Mouse (Mus musculus): Measurements from ENCODE around the gene Zmiz1. TPM values are rescaled to one million over a fixed set of nuclear protein-coding genes. Genes with fewer than 3 reads are reported as not detected.

The Zmiz1 gene
- polyA plus RNA-seq, 1 experiment from 2014 or later = 21.2 TPM

- ATAC-seq = no peak
- H3K9me3 ChIP-seq (ENCODE audit: control insufficient read depth, low read length) = no peaks in the 10 kb centered on the region
- H3K4me3 ChIP-seq (ENCODE audit: low read length) = no peak overlapping the region
- H3K36me3 ChIP-seq (ENCODE audit: control insufficient read depth, insufficient read depth, low read length) = 0 out of 2 replicates have a peak, but pooled peaks cover 2% of the 10 kb centered on the region
- 82% methylated on average over 4 of the region's 4 CpGs for WGBS
- no peak overlapping the region for H3K4me2 ChIP-seq (ENCODE audit: low read depth, low read length)
- peaks cover 41% of the 10 kb centered on the region for H3K4me1 ChIP-seq (ENCODE audit: control insufficient read depth, insufficient read depth, low read length)
- no peak overlapping the region for H3K9ac ChIP-seq (ENCODE audit: low read depth, low read length)
- H3K27ac ChIP-seq (ENCODE audit: low read length) = no peak overlapping the region
- H3K27me3 ChIP-seq (replicated peaks; ENCODE audit: control insufficient read depth, insufficient read depth, low read length) = no peaks in the 10 kb centered on the region
These were observed 71.4 kb downstream of the Zmiz1 start for GRCm38 (mm10) chr14:25530342-25530741.

GRCm38 (mm10) chr14:25530815-25531214 is 71.8 kb downstream of the Zmiz1 start:
- Histone ChIP-seq H3K9ac (ENCODE audit: low read depth, low read length) (no peak overlapping the region; the same call in 1 of the 2 replicates), H3K36me3 (ENCODE audit: control insufficient read depth, insufficient read depth, low read length) (0 out of 2 replicates have a peak, but pooled peaks cover 2% of the 10 kb centered on the region), H3K4me1 (ENCODE audit: control insufficient read depth, insufficient read depth, low read length) (peaks cover 36% of the 10 kb centered on the region), H3K4me2 (ENCODE audit: low read depth, low read length) (no peak overlapping the region), H3K27me3 (replicated peaks; ENCODE audit: control insufficient read depth, insufficient read depth, low read length) (no peaks in the 10 kb centered on the region), H3K27ac (ENCODE audit: low read length) (no peak overlapping the region), H3K4me3 (ENCODE audit: low read length) (no peak overlapping the region), H3K9me3 (ENCODE audit: control insufficient read depth, low read length) (no peaks in the 10 kb centered on the region)
- ATAC-seq = no peak
- 83% methylated on average over 5 of the region's 5 CpGs for WGBS

DNA sequence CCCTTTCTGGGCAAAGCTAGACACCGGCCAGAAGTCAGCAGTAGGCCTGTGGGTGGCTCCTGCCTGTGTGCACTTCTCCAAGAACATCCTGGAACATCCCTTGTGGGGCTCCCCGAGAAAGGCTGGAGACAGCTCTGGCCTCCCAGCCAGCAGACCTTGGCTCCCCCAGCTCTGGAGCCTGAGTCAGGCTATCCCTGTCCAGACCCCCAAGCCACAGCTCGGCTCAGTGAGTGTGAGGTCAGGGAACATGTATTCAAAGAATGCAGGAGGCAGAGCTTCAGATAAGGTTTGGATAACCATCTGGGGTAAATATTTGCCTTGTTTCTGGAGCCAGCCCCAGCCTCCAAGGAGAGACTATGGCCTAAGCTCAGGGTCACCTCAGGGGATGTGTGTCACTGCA is 74.0 kb downstream of the Zmiz1 start:
- Histone ChIP-seq H3K27me3 (replicated peaks; ENCODE audit: control insufficient read depth, insufficient read depth, low read length) (no peaks in the 10 kb centered on the region), H3K4me2 (ENCODE audit: low read depth, low read length) (no peak overlapping the region), H3K9ac (ENCODE audit: low read depth, low read length) (no peak overlapping the region), H3K36me3 (ENCODE audit: control insufficient read depth, insufficient read depth, low read length) (peaks cover 4% of the 10 kb centered on the region; the same call in 1 of the 2 replicates), H3K4me3 (ENCODE audit: low read length) (no peak overlapping the region), H3K27ac (ENCODE audit: low read length) (peak overlapping the region; percentile 57; the same call in 1 of the 2 replicates), H3K9me3 (ENCODE audit: control insufficient read depth, low read length) (no peaks in the 10 kb centered on the region), H3K4me1 (ENCODE audit: control insufficient read depth, insufficient read depth, low read length) (peaks cover 37% of the 10 kb centered on the region)
- 22% methylated on average over 3 of the region's 3 CpGs for WGBS
- ATAC-seq = peak; percentile 51

- 61% methylated on average over 9 of the region's 9 CpGs for WGBS
- ATAC-seq = no peak
These were observed 74.8 kb downstream of the Zmiz1 start for GRCm38 (mm10) chr14:25533631-25534395.

DNA sequence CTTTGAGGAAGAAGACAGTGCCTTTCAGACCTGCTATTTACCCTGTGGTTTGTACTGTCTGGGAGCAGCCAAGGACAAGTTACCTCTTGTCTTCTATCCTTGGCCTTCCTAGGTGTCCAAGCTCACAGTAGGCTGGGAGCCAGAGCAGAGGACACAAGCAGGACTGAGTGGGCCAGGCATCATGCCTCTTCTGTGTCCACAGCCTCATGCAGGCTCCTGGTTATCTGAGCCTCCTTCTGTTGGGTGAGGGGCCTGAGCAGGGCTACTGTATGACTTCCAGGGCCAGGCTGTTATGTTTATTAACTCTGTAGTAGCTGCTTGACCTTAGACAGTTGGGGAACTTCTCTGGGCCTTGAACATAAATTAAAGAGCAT is 75.4 kb downstream of the Zmiz1 start:
- no peak for ATAC-seq
- peak overlapping the region; percentile 18; the same call in 1 of the 2 replicates for H3K9ac ChIP-seq (ENCODE audit: low read depth, low read length)
- H3K27me3 ChIP-seq (replicated peaks; ENCODE audit: control insufficient read depth, insufficient read depth, low read length) = no peaks in the 10 kb centered on the region
- H3K9me3 ChIP-seq (ENCODE audit: control insufficient read depth, low read length) = no peaks in the 10 kb centered on the region
- peaks cover 37% of the 10 kb centered on the region for H3K4me1 ChIP-seq (ENCODE audit: control insufficient read depth, insufficient read depth, low read length)
- no peak overlapping the region for H3K4me2 ChIP-seq (ENCODE audit: low read depth, low read length)
- peaks cover 4% of the 10 kb centered on the region; the same call in 1 of the 2 replicates for H3K36me3 ChIP-seq (ENCODE audit: control insufficient read depth, insufficient read depth, low read length)
- peak overlapping the region; percentile 46; the same call in 1 of the 2 replicates for H3K27ac ChIP-seq (ENCODE audit: low read length)
- no peak overlapping the region for H3K4me3 ChIP-seq (ENCODE audit: low read length)

More at GRCm38 (mm10) chr14:25533631-25534395, 74.8 kb downstream of the Zmiz1 start:
- H3K36me3 ChIP-seq (ENCODE audit: control insufficient read depth, insufficient read depth, low read length) = peaks cover 4% of the 10 kb centered on the region; the same call in 1 of the 2 replicates
- H3K4me1 ChIP-seq (ENCODE audit: control insufficient read depth, insufficient read depth, low read length) = peaks cover 37% of the 10 kb centered on the region
- no peaks in the 10 kb centered on the region for H3K27me3 ChIP-seq (replicated peaks; ENCODE audit: control insufficient read depth, insufficient read depth, low read length)
- no peak overlapping the region for H3K4me2 ChIP-seq (ENCODE audit: low read depth, low read length)
- peak overlapping the region; percentile 57; the same call in 1 of the 2 replicates for H3K27ac ChIP-seq (ENCODE audit: low read length)
- H3K9ac ChIP-seq (ENCODE audit: low read depth, low read length) = peak overlapping the region; percentile 18; the same call in 1 of the 2 replicates
- no peaks in the 10 kb centered on the region for H3K9me3 ChIP-seq (ENCODE audit: control insufficient read depth, low read length)
- no peak overlapping the region for H3K4me3 ChIP-seq (ENCODE audit: low read length)

- Histone ChIP-seq H3K27me3 (replicated peaks; ENCODE audit: control insufficient read depth, insufficient read depth, low read length) (no peaks in the 10 kb centered on the region), H3K4me2 (ENCODE audit: low read depth, low read length) (no peak overlapping the region), H3K4me1 (ENCODE audit: control insufficient read depth, insufficient read depth, low read length) (peaks cover 41% of the 10 kb centered on the region), H3K9ac (ENCODE audit: low read depth, low read length) (no peak overlapping the region), H3K27ac (ENCODE audit: low read length) (0 out of 2 replicates have a peak overlapping the region, but pooled peaks have one; percentile 46), H3K36me3 (ENCODE audit: control insufficient read depth, insufficient read depth, low read length) (peaks cover 4% of the 10 kb centered on the region; the same call in 1 of the 2 replicates), H3K9me3 (ENCODE audit: control insufficient read depth, low read length) (no peaks in the 10 kb centered on the region), H3K4me3 (ENCODE audit: low read length) (no peak overlapping the region)
- no peak for ATAC-seq
- 52% methylated on average over 11 of the region's 11 CpGs for WGBS
These were observed 76.1 kb downstream of the Zmiz1 start for GRCm38 (mm10) chr14:25534918-25535582.

DNA sequence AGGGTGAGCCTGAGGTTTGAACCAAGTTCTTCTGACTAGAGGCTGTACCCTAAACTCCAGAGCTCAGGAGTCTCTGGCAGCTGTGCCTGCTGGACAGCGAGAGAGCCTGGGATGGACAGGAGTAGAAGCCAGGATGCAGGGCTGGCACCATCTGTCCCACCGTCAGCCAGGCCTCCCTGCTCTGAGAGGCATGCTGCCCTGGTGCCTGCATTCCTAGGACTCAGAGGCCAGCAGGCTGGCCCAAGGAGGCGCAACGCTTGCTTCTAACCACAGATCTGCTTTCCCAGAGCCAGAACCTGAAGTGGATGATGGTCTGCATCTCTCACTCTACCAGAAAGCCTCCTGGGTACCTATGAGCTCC is 76.6 kb downstream of the Zmiz1 start:
- H3K4me2 ChIP-seq (ENCODE audit: low read depth, low read length) = no peak overlapping the region
- H3K27me3 ChIP-seq (replicated peaks; ENCODE audit: control insufficient read depth, insufficient read depth, low read length) = no peaks in the 10 kb centered on the region
- 84% methylated on average over 4 of the region's 4 CpGs for WGBS
- no peaks in the 10 kb centered on the region for H3K9me3 ChIP-seq (ENCODE audit: control insufficient read depth, low read length)
- H3K4me1 ChIP-seq (ENCODE audit: control insufficient read depth, insufficient read depth, low read length) = peaks cover 43% of the 10 kb centered on the region
- no peak overlapping the region for H3K9ac ChIP-seq (ENCODE audit: low read depth, low read length)
- no peak overlapping the region for H3K27ac ChIP-seq (ENCODE audit: low read length)
- ATAC-seq = no peak
- no peak overlapping the region for H3K4me3 ChIP-seq (ENCODE audit: low read length)
- peaks cover 4% of the 10 kb centered on the region; the same call in 1 of the 2 replicates for H3K36me3 ChIP-seq (ENCODE audit: control insufficient read depth, insufficient read depth, low read length)

DNA sequence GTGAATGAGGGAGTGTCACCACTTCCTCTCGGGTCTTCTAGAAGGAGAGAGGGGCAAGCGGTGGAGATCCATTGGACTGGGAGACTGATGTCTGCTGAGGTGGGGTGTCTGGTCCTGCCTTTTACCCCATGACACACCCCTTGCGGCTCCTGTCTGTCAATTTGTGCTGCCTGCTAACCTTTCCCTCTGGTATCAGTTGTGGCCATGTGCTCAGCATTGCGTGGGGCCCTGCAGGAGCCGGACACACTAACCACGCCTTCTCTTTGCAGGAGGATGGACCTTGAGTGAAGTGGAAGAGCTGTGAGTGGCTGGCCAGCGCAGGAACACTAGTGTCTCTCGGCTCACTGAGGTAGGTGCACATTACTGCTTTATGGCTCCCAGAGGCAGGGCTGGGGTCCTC is 77.5 kb downstream of the Zmiz1 start:
- Histone ChIP-seq H3K27ac (ENCODE audit: low read length) (no peak overlapping the region), H3K4me2 (ENCODE audit: low read depth, low read length) (no peak overlapping the region), H3K36me3 (ENCODE audit: control insufficient read depth, insufficient read depth, low read length) (peaks cover 4% of the 10 kb centered on the region; the same call in 1 of the 2 replicates), H3K4me3 (ENCODE audit: low read length) (no peak overlapping the region), H3K9me3 (ENCODE audit: control insufficient read depth, low read length) (no peaks in the 10 kb centered on the region), H3K27me3 (replicated peaks; ENCODE audit: control insufficient read depth, insufficient read depth, low read length) (no peaks in the 10 kb centered on the region), H3K4me1 (ENCODE audit: control insufficient read depth, insufficient read depth, low read length) (peaks cover 43% of the 10 kb centered on the region), H3K9ac (ENCODE audit: low read depth, low read length) (no peak overlapping the region)
- 71% methylated on average over 8 of the region's 8 CpGs for WGBS
- ATAC-seq = 0 out of 2 replicates have a peak, but pooled peaks have one; percentile 15

- no peak for ATAC-seq
- no peak overlapping the region for H3K27ac ChIP-seq (ENCODE audit: low read length)
- H3K27me3 ChIP-seq (replicated peaks; ENCODE audit: control insufficient read depth, insufficient read depth, low read length) = no peaks in the 10 kb centered on the region
- 97% methylated on average over 1 of the region's 1 CpGs for WGBS
- no peaks in the 10 kb centered on the region for H3K9me3 ChIP-seq (ENCODE audit: control insufficient read depth, low read length)
- peaks cover 7% of the 10 kb centered on the region; the same call in 1 of the 2 replicates for H3K36me3 ChIP-seq (ENCODE audit: control insufficient read depth, insufficient read depth, low read length)
- H3K4me1 ChIP-seq (ENCODE audit: control insufficient read depth, insufficient read depth, low read length) = peaks cover 41% of the 10 kb centered on the region
- H3K4me2 ChIP-seq (ENCODE audit: low read depth, low read length) = no peak overlapping the region
- no peak overlapping the region for H3K9ac ChIP-seq (ENCODE audit: low read depth, low read length)
- no peak overlapping the region for H3K4me3 ChIP-seq (ENCODE audit: low read length)
These were observed 78.4 kb downstream of the Zmiz1 start for GRCm38 (mm10) chr14:25537351-25537750.
